Mouse (Mus musculus) left cerebral cortex, postnatal 4 days (tissue): ENCODE results near the gene Ppara. TPM values are rescaled to one million over a fixed set of nuclear protein-coding genes. Genes with fewer than 3 reads are reported as not detected.
"Not testable (repeated sequence)": the region's sequence is repeated elsewhere in the genome, so short reads cannot be mapped to it uniquely, and the experiment has no call there.

Experiments
- DNase-seq: peaks from one replicate; pipeline ENCODE4 v3.0.0-alpha.2; 2022
- intact Hi-C: fragments of 180-260 bp; cut with DNase I; formaldehyde crosslinking; loops from one replicate; pipeline ENCODE4 v1.15.1; 2025
- total RNA-seq, 2 experiments: library from RNA; stranded (reverse); gene quantifications; 2 replicates each; pipeline ENCODE4 v1.2.3; 2021

Gene Ppara
- total RNA-seq, 2 experiments from 2014 or later, result 1.0 to 1.8 TPM

DNA sequence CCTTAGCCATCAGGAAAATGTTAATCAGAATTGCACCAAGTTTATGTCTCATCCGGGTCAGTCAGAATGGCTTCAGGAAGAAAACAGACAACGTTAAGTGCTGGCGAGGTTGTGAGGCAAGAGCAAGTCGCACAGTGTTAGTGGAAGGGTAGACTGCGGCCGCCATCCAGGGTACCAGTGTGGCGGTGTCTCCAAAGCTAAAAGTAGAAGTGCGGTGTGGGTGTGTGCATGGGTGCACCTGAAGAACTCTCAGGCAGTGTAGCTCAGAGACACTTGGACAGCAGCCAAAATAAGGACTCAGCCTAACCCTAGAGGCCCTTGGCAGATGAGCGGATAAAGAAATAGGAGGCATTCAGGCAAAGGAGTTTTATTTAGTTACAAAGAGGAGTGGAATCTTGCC, 14.4 kb downstream of the Ppara start:
- intact Hi-C loops, result no loop called here

DNA sequence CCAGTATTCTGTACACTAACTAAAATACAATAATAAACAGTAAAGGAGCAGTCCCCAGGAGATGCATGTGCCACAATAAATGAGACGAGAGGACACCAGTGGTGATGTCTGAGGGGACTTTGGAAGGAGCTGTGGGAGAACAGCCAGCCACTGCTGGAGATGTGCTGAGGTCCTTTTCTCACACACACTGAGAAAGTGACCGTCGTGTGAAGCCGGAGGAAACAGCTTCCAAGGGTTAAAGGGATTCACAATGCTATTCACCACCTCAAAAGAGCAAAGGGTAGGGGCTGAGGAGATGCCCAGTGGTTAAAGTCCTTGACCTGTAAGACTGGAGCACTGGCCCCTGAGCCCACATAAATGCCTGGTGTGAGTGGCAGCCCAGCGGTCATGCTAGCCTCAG, 15.3 kb downstream of the Ppara start:
- intact Hi-C loops, result no loop called here
- DNase-seq, result no peak

More for the DNA sequence above, 14.4 kb downstream of the Ppara start:
- DNase-seq, result no peak

DNA sequence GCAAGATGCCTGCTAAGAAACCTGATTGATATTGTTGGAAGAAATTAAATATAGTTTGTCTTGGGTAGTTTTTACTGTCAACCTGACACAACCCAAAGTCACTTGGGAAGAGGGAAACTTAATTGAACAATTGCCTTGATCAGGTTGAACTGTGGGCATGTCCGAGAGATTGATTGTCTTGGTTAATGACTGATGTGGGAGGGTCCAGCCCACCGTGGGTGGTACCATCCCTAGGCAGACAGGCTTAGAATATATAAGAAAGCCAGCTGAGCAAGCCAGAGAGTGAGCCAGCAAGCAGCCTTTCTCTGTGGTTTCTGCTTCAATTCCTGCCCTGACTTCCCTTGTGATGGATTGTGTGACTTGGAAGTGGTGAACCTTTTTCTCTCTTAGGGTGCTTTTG, 17.9 kb downstream of the Ppara start:
- intact Hi-C loops, result no loop called here
- no peak for DNase-seq

DNA sequence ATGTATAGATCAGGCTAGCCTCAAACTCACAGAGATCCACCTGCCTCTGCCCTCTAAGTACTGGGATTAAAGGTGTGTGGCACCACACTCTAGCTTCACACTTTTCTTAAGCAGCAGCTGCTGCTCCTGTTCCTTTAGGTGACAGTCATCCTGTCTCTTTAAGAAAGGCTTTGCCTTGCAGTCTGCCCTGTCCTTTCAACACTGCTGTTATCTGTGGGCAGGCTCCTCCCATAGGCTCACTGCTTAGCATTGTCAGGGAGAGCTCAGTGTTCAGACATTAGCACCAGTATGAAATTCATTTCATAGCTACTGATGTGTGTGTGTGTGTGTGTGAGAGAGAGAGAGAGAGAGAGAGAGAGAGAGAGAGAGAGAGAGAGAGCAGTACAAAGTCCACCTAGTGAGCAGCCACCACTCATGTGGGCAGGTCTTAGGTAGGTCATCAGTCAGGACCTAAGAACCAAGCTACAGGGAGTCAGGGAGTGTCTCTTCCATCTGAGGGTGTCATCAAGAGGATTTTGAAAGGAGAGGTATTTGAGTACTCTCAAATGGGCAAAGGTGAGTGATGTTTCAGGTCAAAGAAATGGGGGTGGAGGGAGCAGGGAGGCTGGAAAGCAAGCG, 19.4 kb downstream of the Ppara start:
- no peak for DNase-seq
- intact Hi-C loops, result no loop called here

DNA sequence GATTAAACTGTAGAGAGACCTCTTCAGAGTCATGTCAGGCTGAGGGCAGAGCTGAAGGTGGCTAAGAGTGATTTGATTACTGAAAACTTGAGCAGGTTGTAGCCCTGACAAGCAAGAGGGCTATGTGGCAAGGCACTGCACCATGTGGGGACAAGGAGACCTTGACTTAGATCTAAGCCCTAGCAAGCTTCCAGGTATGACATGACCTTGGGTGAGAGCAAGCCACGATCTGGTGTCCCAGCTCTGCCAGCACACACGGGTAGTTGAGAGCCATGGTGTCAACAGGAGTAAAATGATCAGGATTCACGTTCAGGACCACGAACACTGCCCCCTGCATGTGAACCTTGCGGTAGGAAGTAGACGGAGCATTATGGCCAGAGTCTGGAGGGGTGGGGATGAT, 20.4 kb downstream of the Ppara start:
- intact Hi-C loops, result no loop called here

DNA sequence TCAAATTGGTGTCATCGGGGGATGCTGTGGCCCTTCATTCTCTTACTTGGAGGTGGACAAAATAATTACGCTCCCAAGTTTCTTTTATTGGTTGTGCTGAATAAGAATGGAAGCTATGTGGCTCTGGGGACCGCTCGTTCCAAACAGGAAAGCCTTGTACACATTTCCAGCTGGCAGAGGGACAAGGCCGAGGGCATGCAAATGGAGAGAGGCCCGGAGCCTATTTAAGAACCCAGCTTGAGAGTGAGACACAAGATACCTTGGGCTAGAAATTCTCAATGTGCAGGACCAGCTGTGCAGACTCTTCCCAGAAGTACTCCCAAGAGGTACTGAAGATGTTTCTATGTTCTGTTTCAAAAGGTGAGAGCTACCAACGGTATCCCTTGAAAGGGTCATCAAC, 21.8 kb downstream of the Ppara start:
- DNase-seq, result no peak

More for the DNA sequence above, 20.4 kb downstream of the Ppara start:
- no peak for DNase-seq

DNA sequence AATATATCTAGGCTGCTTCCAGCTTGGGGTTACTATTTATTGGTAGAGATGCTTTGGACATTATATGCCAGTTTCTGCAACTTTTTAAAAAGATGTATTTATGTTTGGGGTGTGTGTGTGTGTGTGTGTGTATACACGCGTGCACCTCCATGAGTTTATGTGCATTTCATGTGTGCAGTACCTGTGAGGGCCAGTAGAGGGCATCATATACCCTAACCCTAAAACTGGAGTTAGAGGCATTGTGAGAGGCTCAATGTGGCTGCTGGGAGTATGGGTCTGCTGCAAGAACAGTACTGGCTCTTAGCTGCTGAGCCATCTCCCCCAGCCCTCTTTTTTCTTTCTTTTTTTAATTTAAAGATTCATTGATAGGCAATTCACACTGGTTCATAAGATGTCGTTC, 23.0 kb downstream of the Ppara start:
- no peak for DNase-seq
- intact Hi-C loops, result no loop called here

More for the DNA sequence above, 21.8 kb downstream of the Ppara start:
- intact Hi-C loops, result no loop called here

DNA sequence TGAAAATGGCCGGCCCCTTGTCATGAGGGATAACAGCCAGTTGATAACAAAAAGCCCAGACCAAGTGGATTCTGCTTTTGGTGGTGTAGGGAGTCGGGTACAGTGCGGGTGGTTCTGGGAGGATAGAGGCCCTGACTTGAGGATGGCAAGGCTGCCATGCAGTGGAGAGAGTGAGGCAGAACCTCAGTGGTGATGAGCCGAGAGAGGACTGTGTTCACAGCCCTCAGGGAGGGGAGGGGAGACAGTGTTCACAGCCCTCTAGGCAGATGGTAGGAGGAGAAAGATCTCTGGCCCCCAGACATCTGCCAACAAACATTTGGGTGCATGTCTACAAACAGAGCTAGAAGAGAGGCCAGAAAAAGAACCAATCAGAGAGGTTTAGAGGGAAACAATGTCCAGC, 28.0 kb downstream of the Ppara start:
- no peak for DNase-seq
- intact Hi-C loops, result no loop called here

DNA sequence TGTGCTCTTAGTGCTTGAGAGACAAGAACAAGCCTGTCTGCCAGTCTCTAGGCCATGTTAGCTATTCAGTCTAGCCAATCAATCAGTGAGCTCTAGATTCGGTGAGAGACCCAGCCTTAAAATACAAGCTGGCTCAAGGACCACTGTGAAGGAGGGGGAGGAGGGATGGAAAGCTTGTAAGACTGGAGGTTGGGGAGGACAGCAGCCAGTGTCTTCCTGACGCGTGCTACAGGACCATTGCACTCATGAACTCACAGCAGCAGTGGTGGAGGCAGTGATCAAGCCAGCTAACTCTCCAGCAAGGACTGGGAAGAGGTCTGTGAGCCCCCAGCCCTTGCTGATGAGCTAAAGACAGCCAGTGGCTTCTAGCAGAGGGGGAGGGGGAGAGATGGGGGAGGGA, 30.2 kb downstream of the Ppara start:
- intact Hi-C loops, result no loop called here
- DNase-seq, result no peak

DNA sequence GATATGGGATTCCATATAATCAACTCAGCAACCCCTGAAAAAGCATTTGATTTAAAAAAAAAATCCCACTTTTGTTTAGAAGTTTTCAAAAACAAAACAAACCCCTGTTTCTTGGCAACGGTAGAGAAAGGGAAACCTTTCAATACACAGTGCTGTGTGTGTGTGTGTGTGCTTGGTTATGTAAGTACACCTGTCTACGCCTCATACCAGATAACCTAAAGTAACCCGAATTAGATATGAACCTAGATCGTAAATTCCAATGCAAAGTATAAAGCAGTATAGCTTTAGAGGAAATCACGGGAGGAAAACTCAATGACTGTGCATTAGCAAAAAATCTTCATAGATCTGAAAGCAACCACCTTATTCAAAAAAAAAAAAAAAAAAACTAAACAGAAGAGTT, 31.9 kb downstream of the Ppara start:
- DNase-seq, result no peak
- intact Hi-C loops, result no loop called here

DNA sequence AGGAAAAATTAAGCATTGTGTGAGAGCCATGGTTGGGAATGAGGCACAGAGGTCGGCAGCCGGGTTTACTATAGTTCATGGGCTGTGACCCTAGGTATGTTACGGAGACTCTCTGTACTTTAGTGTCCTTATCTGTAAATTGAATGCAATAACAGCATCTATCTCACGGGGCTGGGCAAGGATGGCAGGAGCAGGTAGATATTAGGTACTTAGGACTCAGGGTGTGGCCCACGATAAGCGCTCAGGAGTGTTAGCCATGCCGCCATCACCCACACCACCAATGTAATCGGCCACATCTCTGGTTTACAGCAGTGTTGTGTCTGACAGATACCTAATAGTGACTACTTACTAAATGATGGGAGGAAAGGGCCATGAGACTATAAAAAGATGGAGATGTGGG, 34.2 kb downstream of the Ppara start:
- DNase-seq, result no peak
- intact Hi-C loops, result no loop called here

DNA sequence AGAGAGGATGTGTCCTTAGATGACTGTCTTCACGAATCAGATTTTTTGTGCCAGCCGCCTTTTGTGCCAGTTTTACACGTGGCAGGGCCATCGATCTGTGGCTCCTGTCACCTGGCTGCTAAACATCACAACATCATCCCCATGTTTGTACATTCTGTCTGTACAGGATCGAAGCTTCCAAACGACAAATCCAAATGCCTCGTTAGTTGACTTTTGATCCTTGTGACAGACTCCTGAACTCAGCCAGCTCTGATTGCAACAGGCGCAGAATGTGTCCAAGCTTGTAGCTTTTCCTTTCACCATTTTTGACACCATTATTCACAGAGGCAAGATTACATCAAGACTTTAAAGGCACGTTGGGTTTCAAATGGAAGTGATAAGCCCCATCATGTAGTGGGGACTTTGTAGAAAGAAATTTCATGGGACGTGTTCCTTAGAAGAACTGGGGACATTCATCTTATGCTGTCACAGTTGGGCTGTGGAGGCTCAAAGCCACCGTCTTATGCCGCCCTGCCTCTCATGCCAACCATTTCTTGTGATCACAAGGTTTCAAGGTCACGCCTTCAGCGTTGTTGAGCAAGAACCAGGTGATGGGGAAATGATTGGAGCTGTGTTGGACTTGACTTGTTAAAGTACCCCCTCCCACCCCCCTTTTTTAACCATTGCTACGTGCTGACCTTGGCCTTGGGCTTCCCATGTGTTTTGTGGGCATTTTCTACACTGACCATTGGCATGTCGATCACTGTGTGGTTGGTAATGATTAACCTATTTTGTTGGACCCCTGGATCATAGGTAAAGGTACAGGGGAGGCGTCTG, 36.7 kb downstream of the Ppara start:
- DNase-seq, result no peak
- intact Hi-C loops, result no loop called here

DNA sequence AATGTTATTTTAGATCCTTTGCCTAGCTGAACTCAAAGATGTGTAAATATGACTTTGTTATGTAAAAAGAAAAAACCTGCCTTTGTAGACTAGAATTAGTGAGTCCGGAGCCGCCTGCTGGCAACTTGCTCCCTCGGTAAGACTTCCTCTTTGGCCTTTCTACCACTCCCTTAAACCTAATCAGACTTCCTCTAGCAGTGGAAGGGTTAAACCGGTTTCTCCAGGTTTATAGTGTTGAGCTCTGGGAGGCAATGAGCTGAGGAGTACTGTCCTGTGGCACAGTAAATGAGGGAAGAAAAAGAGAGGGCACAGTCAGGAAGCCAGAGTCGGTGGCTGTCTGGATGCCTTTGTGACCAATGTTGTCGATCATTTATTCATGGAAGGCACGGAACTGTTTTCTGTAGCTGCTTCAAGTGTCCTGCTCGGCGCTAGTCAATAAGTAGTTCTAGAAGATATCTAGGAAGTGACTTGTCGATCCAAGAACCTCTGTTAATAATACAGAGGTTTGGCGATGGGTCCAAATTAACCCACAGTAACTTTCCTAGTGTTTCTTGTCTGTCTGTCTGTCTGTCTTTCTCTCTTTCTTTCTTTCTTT, 37.5 kb downstream of the Ppara start:
- intact Hi-C loops, result no loop called here
- no peak for DNase-seq

DNA sequence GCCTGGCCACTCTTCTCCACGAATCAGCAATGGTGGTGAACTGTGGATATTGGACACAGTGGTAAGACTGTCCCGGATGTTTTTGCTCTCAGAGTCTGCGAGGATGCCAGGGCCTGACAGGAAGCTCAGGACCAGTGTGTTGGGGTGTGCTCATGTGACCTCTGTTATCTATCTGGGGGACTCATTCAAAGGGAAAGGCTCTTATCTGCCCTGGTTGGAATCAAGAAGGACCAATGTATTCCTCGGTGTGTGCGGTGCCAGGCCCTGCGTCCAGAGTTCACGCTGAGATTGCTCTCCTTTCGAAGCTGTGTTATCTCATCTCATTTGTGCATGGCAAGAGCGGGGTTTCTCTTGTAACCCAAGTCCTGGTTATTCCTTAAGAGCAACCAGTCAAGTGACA, 39.6 kb downstream of the Ppara start:
- intact Hi-C loops, result no loop called here
- no peak for DNase-seq

DNA sequence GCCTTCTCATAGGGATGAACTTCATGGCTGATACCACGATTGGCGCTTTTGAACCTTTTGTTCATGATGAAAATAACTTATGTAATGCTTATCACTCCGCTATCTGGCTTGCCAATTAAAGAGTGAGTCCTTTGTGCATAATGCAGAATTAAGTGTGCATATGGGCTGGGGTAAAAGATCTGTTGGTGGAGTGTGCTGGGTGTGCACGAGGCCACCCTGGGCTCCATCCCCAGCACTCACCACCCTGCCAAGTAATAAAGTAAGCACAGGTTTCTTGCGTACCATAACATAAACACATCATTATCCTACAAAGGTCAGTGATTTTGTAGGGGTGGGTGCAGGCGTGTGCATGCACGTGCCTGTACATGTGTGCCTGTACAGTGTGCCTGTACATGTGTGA, 40.2 kb downstream of the Ppara start:
- DNase-seq, result no peak
- intact Hi-C loops, result no loop called here

DNA sequence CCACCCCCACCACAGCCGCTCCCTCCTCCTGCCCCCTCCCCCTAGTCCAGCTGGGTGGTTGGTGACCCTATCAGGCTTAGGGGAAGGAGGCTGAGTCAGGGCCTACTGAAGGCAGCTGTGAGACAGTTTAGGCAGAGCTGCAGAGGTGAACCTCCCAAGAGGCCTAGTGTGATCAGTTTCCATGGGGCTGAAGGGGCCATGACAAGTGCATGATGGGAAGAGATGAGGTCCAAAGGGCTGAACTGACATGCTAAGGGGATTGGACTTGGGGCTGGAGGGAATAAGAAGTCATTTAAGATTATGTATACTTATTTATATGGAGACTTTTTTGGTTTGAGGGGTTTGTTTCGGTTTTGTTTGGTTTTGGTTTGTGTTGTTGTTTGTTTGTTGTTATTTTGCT, 41.5 kb downstream of the Ppara start:
- DNase-seq, result no peak
- intact Hi-C loops, result no loop called here

DNA sequence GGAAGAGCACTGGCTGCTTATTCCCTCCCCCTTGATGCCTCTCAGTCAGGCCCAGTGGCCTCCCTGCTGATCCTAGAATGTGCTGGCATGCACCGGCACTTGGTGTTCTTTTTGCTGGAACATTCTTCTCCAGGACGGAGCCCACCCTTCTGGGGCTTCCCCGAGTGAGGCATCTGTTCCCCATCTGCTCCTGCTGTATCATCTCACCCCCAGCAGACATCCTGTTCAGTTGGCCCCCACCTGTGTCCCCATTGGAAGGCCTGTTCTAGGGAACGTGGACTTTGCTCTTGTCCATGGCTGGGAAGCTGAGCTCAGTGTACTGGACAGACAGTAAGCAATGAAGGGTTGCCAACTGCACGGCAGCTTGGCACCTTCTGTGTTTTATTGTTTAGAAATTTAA, 42.0 kb downstream of the Ppara start:
- DNase-seq, result no peak

DNA sequence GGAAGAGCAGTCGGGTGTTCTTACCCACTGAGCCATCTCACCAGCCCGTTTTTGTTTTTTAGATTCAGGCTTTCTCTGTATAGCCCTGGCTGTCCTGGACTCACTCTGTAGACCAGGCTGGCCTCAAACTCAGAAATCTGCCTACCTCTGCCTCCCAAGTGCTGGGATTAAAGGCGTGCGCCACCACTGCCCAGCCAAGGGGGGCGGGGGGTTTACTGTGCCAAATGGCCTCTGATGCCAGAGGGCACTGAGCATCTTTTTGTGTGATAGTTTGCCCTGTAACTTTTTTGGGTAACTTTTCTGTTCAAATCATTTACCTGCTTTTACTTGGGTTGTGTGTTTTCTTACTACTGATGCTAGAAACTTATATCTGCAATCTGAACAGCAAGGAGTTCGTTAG, 44.1 kb downstream of the Ppara start:
- intact Hi-C loops, DNase-seq: not testable (repeated sequence)

More for the DNA sequence above, 42.0 kb downstream of the Ppara start:
- intact Hi-C loops, result no loop called here

DNA sequence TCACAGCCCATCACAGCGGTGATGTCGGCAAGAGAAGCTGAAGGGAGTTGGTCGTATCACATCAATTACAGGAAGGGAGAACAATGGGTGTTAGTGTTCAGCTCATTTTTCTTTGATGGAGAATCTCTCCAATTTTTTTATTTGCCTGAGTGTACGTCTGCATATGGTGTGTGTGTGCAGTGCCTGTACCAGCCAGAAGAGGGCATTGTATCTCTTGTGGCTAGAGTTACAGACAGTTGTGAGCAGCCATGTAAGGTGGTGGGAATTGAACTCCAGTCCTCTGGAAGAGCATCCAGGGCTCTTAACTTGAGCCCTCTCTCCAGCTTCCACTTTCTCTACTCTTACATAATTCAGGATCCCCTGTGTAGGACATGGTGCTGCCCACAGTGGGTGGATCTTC, 48.4 kb downstream of the Ppara start:
- intact Hi-C loops, result no loop called here
- no peak for DNase-seq

DNA sequence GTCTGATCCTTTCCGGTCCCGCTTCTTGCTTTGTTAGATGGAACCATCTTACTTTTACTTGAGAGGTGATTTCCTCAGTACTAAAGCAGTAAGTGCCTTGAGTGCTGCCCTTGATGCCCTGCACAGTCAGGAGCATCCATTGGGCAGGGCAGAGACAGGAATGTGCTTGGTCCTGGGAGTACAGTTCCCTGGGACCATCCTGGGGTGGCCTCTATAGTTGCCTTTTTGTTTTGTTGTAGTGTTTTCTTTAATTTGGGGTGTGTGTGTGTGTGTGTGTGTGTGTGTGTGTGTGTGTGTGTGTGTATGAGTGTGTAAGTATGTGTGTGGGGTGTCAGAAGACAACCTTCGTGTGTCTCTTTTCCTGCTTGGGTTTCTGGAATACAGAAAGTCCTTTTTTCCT, 49.6 kb downstream of the Ppara start:
- intact Hi-C loops, result no loop called here
- DNase-seq, result no peak

DNA sequence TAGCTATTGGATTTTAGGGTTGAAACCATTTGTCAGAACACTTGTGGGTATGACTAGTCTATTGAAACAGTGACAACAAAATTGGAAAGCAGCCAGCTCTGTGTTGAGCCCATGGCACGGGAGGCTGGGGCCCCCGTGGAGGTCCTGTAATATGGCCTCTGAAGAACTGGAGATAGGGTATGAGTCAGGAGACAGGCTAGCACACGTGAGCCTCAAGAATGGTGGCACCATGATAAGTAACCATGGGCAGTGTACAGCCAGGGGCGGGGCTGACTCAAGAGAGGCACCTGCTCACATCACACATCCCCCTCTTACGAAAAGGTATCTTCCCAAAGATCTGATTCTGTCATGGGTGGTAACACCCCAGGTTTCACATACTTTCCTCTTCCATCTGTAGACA, 51.9 kb downstream of the Ppara start:
- intact Hi-C loops, result no loop called here

DNA sequence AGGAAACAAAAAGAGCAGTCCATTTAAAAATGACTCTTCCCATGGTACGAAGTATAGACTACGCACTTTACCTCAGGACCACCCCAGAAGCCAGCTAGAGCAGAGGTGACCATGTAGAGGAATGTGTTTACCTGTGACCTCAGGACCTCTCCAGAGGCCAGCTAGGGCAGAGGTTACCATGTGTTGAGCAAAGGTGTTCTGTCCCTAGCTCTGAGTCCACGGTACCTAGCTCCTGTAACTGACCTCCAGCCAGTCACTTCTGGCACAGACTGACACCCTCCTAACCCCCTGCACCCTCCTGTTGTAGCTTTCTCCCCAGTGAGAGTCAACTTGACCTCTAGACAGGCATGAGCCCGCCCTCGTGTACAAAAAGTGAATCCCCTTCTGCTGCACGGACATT, 52.7 kb downstream of the Ppara start:
- intact Hi-C loops, result no loop called here
- no peak for DNase-seq

More for the DNA sequence above, 51.9 kb downstream of the Ppara start:
- no peak for DNase-seq
